ENCODE assay signal across 8 mouse cellular contexts in genomic region chr4:155140795-155141265, GRCm38 (mm10). TPM values are rescaled to one million over a fixed set of nuclear protein-coding genes. Genes with fewer than 3 reads are reported as not detected.
DNase-seq lines count a peak whose midpoint lies in the region; ATAC-seq and TF ChIP-seq lines count a peak whose summit lies in the region.

No protein-coding gene starts in this region.

- H3K9me3 ChIP-seq in lung, postnatal 0 days (ENCODE audit: low read length), result no peaks in the 10 kb centered on the region
- H3K9me3 ChIP-seq in forebrain, postnatal 0 days (ENCODE audit: low read length), result no peaks in the 10 kb centered on the region

- no peak for TF ChIP-seq CTCF in gastrocnemius, adult 2 months (IDR thresholded peaks at IDR 0.05)
- no peak for TF ChIP-seq CTCF in lung, postnatal 0 days (IDR thresholded peaks at IDR 0.05)
- no peak for TF ChIP-seq CTCF in forebrain, postnatal 0 days (IDR thresholded peaks at IDR 0.05; ENCODE audit: low read depth)

- no peaks in the 10 kb centered on the region for H3K36me3 ChIP-seq in lung, postnatal 0 days (ENCODE audit: insufficient read depth, low read length)
- no peaks in the 10 kb centered on the region for H3K36me3 ChIP-seq in forebrain, postnatal 0 days (ENCODE audit: insufficient read depth)

- peak overlapping the region; percentile 90 for H3K27ac ChIP-seq in gastrocnemius, adult 2 months
- no peak overlapping the region for H3K27ac ChIP-seq in lung, postnatal 0 days (ENCODE audit: low read length)
- no peak overlapping the region for H3K27ac ChIP-seq in forebrain, postnatal 0 days (ENCODE audit: low read depth, low read length)

- intact Hi-C loops in gastrocnemius, adult 2 months (cut with DNase I), result no loop called here

- no peaks in the 10 kb centered on the region for H3K27me3 ChIP-seq in lung, postnatal 0 days (replicated peaks; ENCODE audit: insufficient read depth, low read length)
- no peaks in the 10 kb centered on the region for H3K27me3 ChIP-seq in forebrain, postnatal 0 days (ENCODE audit: insufficient read depth, low read length)

- H3K4me3 ChIP-seq in gastrocnemius, adult 2 months, result peak overlapping the region; percentile 57
- H3K4me3 ChIP-seq in lung, postnatal 0 days (ENCODE audit: low read depth, low read length), result no peak overlapping the region
- no peak overlapping the region for H3K4me3 ChIP-seq in forebrain, postnatal 0 days (ENCODE audit: low read depth, low read length)

- H3K4me1 ChIP-seq in lung, postnatal 0 days (ENCODE audit: insufficient read depth, low read depth, low read length), result peaks cover 8% of the 10 kb centered on the region
- peaks cover 18% of the 10 kb centered on the region for H3K4me1 ChIP-seq in forebrain, postnatal 0 days (ENCODE audit: insufficient read depth)

- ATAC-seq in cerebellum, adult (ENCODE audit: insufficient number of reproducible peaks, low FRiP score, low TSS enrichment), result no peak
- peak; percentile 18 for ATAC-seq in lung, postnatal 0 days
- ATAC-seq in forebrain, postnatal 0 days, result no peak

- peak; percentile 48 to 50 for DNase-seq in cerebellum, postnatal 25 days
- peak; percentile 94 for DNase-seq in gastrocnemius, adult 2 months
- peak; percentile 50 to 62 for DNase-seq in kidney, adult 8-10 months
- peak; percentile 75 for DNase-seq in lung, postnatal 0 days (ENCODE audit: low spot score)
- no peak for DNase-seq in c-Kit-positive CD71-positive TER-119-positive erythroid progenitor cells, embryonic 14.5 days (ENCODE audit: low spot score)
- no peak for DNase-seq in embryo, embryonic 10.5 days (ENCODE audit: low spot score)
- no peak for DNase-seq in forebrain, postnatal 0 days

- H3K9ac ChIP-seq in lung, postnatal 0 days (replicated peaks; ENCODE audit: low read depth), result no peak overlapping the region
- H3K9ac ChIP-seq in forebrain, postnatal 0 days, result no peak overlapping the region

- no peak for TF ChIP-seq EP300 in lung, postnatal 0 days (IDR thresholded peaks at IDR 0.05)

- H3K4me2 ChIP-seq in lung, postnatal 0 days (replicated peaks; ENCODE audit: low read depth, low read length), result no peak overlapping the region
- H3K4me2 ChIP-seq in forebrain, postnatal 0 days (ENCODE audit: low read depth), result no peak overlapping the region

- 23% methylated on average over 12 of the region's 12 CpGs for WGBS in lung, postnatal 0 days
- 65% methylated on average over 12 of the region's 12 CpGs for WGBS in forebrain, postnatal 0 days

RNA-seq across cellular contexts. Expression of gene Morn1, which starts 54.5 kb away (rescaled TPM):
- 1 to 10 TPM; 1.3 TPM for total RNA-seq in gastrocnemius, adult 2 months (2021)
- 6.2 and 9.4 TPM in 2 replicates for polyA plus RNA-seq in lung, postnatal 0 days (2015; fragmentation: Nextera tagmentation; extraction: Ambion mirVana)
- 6.0 and 7.4 TPM in 2 replicates for total RNA-seq in forebrain, postnatal 0 days (2014; rRNA removed)
- polyA plus RNA-seq in forebrain, postnatal 0 days (2015; fragmentation: Nextera tagmentation; extraction: Ambion mirVana), result 8.2 and 9.7 TPM in 2 replicates

RNA-seq across cellular contexts. Expression of gene Rer1, which starts 54.6 kb away (rescaled TPM):
- total RNA-seq in gastrocnemius, adult 2 months (2021), result 10 to 100 TPM; 54.8 to 59.3 TPM
- 156 and 157 TPM in 2 replicates for polyA plus RNA-seq in lung, postnatal 0 days (2015; fragmentation: Nextera tagmentation; extraction: Ambion mirVana)
- total RNA-seq in forebrain, postnatal 0 days (2014; rRNA removed), result 92.4 and 116 TPM in 2 replicates
- 136 and 140 TPM in 2 replicates for polyA plus RNA-seq in forebrain, postnatal 0 days (2015; fragmentation: Nextera tagmentation; extraction: Ambion mirVana)

Comparison
In these comparisons a context has a peak if more than half of its experiments do, and no peak if none do; other contexts are left out.
1. DNase-seq: peak in cerebellum, postnatal 25 days (2 of 2), gastrocnemius, adult 2 months (single experiment), kidney, adult 8-10 months (2 of 2) and lung, postnatal 0 days (single experiment); none in c-Kit-positive CD71-positive TER-119-positive erythroid progenitor cells, embryonic 14.5 days (single experiment), embryo, embryonic 10.5 days (single experiment) and forebrain, postnatal 0 days (single experiment).